Mouse (Mus musculus) cortical plate, adult 2 months (tissue): ENCODE results near the gene Hacd3.

ENCODE experiments used
- CTCF ChIP-seq: fragments of 200-500 bp; IDR thresholded peaks from 2 replicates; pipeline ENCODE4 v1.5.1; 2011; ENCODE audit warnings: mild to moderate bottlenecking, control low read depth, low read length; ENCODE audit not compliant: insufficient read depth; ENCODE audit errors: extremely low read depth
- POLR2A ChIP-seq: fragments of 200-500 bp; IDR thresholded peaks from 2 replicates; pipeline ENCODE4 v1.6.1; 2011; ENCODE audit warnings: mild to moderate bottlenecking, low read length, control low read depth; ENCODE audit not compliant: insufficient read depth; ENCODE audit errors: extremely low read depth

DNA sequence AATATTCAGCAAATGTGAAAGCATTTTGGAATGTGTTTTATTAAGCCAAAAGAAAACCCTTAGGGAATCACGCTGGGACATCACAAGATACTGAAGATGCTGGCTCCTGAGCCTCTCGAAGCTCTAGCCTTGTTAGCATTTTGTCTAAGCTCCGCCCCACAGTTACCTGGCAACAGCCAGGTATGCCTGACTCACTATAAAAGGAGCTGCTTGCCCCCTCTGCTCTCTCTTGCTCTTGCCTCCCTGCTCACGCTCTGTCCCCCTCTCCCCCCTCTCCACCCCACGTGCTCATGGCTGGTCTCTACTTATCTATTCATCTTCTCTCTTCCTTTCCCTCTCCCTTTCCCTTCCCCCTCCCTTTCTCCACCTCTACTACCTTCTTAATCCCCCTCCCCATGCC lies 69.4 kb downstream of the Hacd3 start:
- TF ChIP-seq CTCF (no peak), POLR2A (no peak)
